Mouse (Mus musculus): ENCODE measurements at regions not wholly inside any gene's neighbourhood (a gene's known extent, or its start where the extent isn't known, plus 50 kb on each side); places are given as distances from the start of the nearest gene placed in this dataset.
"Not testable (repeated sequence)": the region's sequence is repeated elsewhere in the genome, so short reads cannot be mapped to it uniquely, and the experiment has no call there.

DNA sequence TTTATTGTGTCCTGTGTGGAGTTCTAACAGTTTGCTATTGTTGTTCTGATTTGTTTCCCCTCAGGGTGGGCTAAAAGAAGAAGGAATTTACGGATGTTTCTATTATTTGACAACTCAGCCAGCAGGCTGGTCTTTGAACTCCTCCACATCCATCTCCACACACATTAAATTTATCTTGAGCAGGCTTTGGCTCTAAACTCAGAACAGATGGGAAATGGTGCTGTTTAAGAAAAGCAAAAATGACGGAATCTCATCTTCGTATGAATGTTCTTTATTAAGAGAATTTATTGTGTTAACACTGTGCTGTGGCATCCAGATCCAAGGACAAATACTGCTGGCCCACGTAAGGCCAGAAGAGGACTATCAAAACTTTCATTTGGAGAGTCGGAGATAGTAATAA lies 140.4 kb upstream of the Pou1f1 start:
- no peak overlapping the region for H3K4me2 ChIP-seq (ENCODE audit: low read depth, severe bottlenecking)
- ATAC-seq (ENCODE audit: insufficient number of reproducible peaks, low FRiP score, low TSS enrichment, low read depth) (no peak), DNase-seq (ENCODE audit: low spot score) (no peak)
- no peaks in the 10 kb centered on the region for H3K9me3 ChIP-seq (ENCODE audit: control insufficient read depth, low read length)
- WGBS, result 26% methylated on average over 5 of the region's 5 CpGs
- no peak overlapping the region for H3K9ac ChIP-seq (ENCODE audit: low read length)
- H3K4me3 ChIP-seq (ENCODE audit: low read depth, low read length), result no peak overlapping the region
- H3K36me3 ChIP-seq (ENCODE audit: control insufficient read depth, insufficient read depth, low read length), result no peaks in the 10 kb centered on the region
- no peak overlapping the region for H3K27ac ChIP-seq (replicated peaks; ENCODE audit: low read depth, low read length)
- no peaks in the 10 kb centered on the region for H3K4me1 ChIP-seq (ENCODE audit: control insufficient read depth, insufficient read depth, low read length)
- no peaks in the 10 kb centered on the region for H3K27me3 ChIP-seq (ENCODE audit: control insufficient read depth, insufficient read depth, low read length)

- 86% methylated on average over 5 of the region's 5 CpGs for WGBS
- Histone ChIP-seq H3K27ac (replicated peaks; ENCODE audit: low read depth, low read length) (no peak overlapping the region), H3K9ac (ENCODE audit: low read length) (no peak overlapping the region), H3K9me3 (ENCODE audit: control insufficient read depth, low read length) (no peaks in the 10 kb centered on the region), H3K36me3 (ENCODE audit: control insufficient read depth, insufficient read depth, low read length) (no peaks in the 10 kb centered on the region), H3K27me3 (ENCODE audit: control insufficient read depth, insufficient read depth, low read length) (no peaks in the 10 kb centered on the region), H3K4me1 (ENCODE audit: control insufficient read depth, insufficient read depth, low read length) (no peaks in the 10 kb centered on the region), H3K4me3 (ENCODE audit: low read depth, low read length) (no peak overlapping the region), H3K4me2 (ENCODE audit: low read depth, severe bottlenecking) (no peak overlapping the region)
- no peak for ATAC-seq (ENCODE audit: insufficient number of reproducible peaks, low FRiP score, low TSS enrichment, low read depth)
- no peak for DNase-seq (ENCODE audit: low spot score)
Observed at GRCm38 (mm10) chr16:65403926-65404648, 116.2 kb upstream of the Pou1f1 start.

GRCm38 (mm10) chr16:65404816-65405215 lies 115.5 kb upstream of the Pou1f1 start:
- DNase-seq (ENCODE audit: low spot score) (no peak), ATAC-seq (ENCODE audit: insufficient number of reproducible peaks, low FRiP score, low TSS enrichment, low read depth) (no peak)
- Histone ChIP-seq H3K36me3 (ENCODE audit: control insufficient read depth, insufficient read depth, low read length) (no peaks in the 10 kb centered on the region), H3K9me3 (ENCODE audit: control insufficient read depth, low read length) (no peaks in the 10 kb centered on the region), H3K9ac (ENCODE audit: low read length) (no peak overlapping the region), H3K4me3 (ENCODE audit: low read depth, low read length) (no peak overlapping the region), H3K4me2 (ENCODE audit: low read depth, severe bottlenecking) (no peak overlapping the region), H3K4me1 (ENCODE audit: control insufficient read depth, insufficient read depth, low read length) (no peaks in the 10 kb centered on the region), H3K27me3 (ENCODE audit: control insufficient read depth, insufficient read depth, low read length) (no peaks in the 10 kb centered on the region), H3K27ac (replicated peaks; ENCODE audit: low read depth, low read length) (no peak overlapping the region)
- WGBS, result 88% methylated on average over 5 of the region's 5 CpGs

GRCm38 (mm10) chr16:65405824-65406556 lies 114.3 kb upstream of the Pou1f1 start:
- Histone ChIP-seq H3K4me2 (ENCODE audit: low read depth, severe bottlenecking) (no peak overlapping the region), H3K4me1 (ENCODE audit: control insufficient read depth, insufficient read depth, low read length) (no peaks in the 10 kb centered on the region), H3K4me3 (ENCODE audit: low read depth, low read length) (no peak overlapping the region), H3K36me3 (ENCODE audit: control insufficient read depth, insufficient read depth, low read length) (no peaks in the 10 kb centered on the region), H3K27ac (replicated peaks; ENCODE audit: low read depth, low read length) (no peak overlapping the region), H3K9me3 (ENCODE audit: control insufficient read depth, low read length) (no peaks in the 10 kb centered on the region), H3K27me3 (ENCODE audit: control insufficient read depth, insufficient read depth, low read length) (no peaks in the 10 kb centered on the region), H3K9ac (ENCODE audit: low read length) (no peak overlapping the region)
- DNase-seq (ENCODE audit: low spot score), result no peak
- ATAC-seq (ENCODE audit: insufficient number of reproducible peaks, low FRiP score, low TSS enrichment, low read depth), result no peak
- 94% methylated on average over 3 of the region's 3 CpGs for WGBS

- not testable (repeated sequence) for H3K9me3 ChIP-seq (ENCODE audit: control insufficient read depth, low read length); H3K4me1 ChIP-seq (ENCODE audit: control insufficient read depth, insufficient read depth, low read length)
- 44% methylated on average over 7 of the region's 9 CpGs for WGBS
Observed at GRCm38 (mm10) chr16:65432046-65432445, 88.3 kb upstream of the Pou1f1 start.

DNA sequence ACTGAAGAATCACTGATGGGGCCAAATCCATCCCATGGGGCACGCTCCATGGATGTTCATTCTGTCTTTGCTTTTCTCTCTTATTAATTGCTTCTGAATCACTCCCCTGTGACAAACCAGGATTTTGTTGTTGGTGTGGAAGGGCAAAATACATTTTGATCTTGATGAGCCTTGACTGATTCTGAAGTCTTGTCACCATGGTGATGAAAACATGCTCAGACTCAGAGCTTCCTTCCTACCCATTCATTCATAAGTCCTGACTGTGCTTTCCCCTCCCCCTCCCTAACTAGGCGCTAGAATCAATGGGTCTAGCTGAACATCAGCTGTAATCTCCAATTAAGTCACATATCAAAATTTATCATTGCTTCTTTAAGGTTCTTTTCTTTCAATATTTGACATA lies 84.2 kb upstream of the Pou1f1 start:
- 72% methylated on average over 2 of the region's 2 CpGs for WGBS

More at GRCm38 (mm10) chr16:65432046-65432445, 88.3 kb upstream of the Pou1f1 start:
- not testable (repeated sequence) for H3K27ac ChIP-seq (replicated peaks; ENCODE audit: low read depth, low read length); H3K4me3 ChIP-seq (ENCODE audit: low read depth, low read length); H3K36me3 ChIP-seq (ENCODE audit: control insufficient read depth, insufficient read depth, low read length); DNase-seq (ENCODE audit: low spot score); ATAC-seq (ENCODE audit: insufficient number of reproducible peaks, low FRiP score, low TSS enrichment, low read depth); H3K9ac ChIP-seq (ENCODE audit: low read length); H3K4me2 ChIP-seq (ENCODE audit: low read depth, severe bottlenecking); H3K27me3 ChIP-seq (ENCODE audit: control insufficient read depth, insufficient read depth, low read length)

DNA sequence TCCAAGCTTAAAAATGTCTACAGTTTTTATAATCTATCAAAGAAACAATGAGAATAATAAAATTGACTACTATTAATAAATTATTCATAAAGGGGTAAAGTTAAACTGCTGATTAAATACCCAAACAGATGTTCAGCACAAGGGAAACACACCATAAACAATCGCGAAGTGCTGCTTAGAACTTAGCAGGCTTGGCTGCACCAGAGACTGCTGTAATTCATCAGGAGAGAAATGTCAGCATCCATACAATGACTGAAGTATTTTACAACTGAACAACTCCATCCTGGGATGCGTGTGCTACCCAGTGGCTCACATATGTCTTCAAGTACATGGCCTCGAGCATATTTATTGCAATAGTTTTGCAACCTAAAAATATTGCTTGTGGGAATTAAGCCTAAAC lies 78.4 kb upstream of the Pou1f1 start:
- Histone ChIP-seq H3K27me3 (ENCODE audit: control insufficient read depth, insufficient read depth, low read length) (no peaks in the 10 kb centered on the region), H3K27ac (replicated peaks; ENCODE audit: low read depth, low read length) (no peak overlapping the region), H3K9ac (ENCODE audit: low read length) (no peak overlapping the region), H3K4me1 (ENCODE audit: control insufficient read depth, insufficient read depth, low read length) (no peaks in the 10 kb centered on the region), H3K9me3 (ENCODE audit: control insufficient read depth, low read length) (no peaks in the 10 kb centered on the region), H3K36me3 (ENCODE audit: control insufficient read depth, insufficient read depth, low read length) (no peaks in the 10 kb centered on the region), H3K4me3 (ENCODE audit: low read depth, low read length) (no peak overlapping the region), H3K4me2 (ENCODE audit: low read depth, severe bottlenecking) (no peak overlapping the region)
- whole genome bisulfite sequencing, result 63% methylated on average over 4 of the region's 4 CpGs
- DNase-seq (ENCODE audit: low spot score) (no peak), ATAC-seq (ENCODE audit: insufficient number of reproducible peaks, low FRiP score, low TSS enrichment, low read depth) (no peak)

More for the DNA sequence above, 84.2 kb upstream of the Pou1f1 start:
- no peak overlapping the region for H3K4me3 ChIP-seq (ENCODE audit: low read depth, low read length)
- DNase-seq (ENCODE audit: low spot score) (no peak), ATAC-seq (ENCODE audit: insufficient number of reproducible peaks, low FRiP score, low TSS enrichment, low read depth) (no peak)
- H3K36me3 ChIP-seq (ENCODE audit: control insufficient read depth, insufficient read depth, low read length), result no peaks in the 10 kb centered on the region
- no peaks in the 10 kb centered on the region for H3K27me3 ChIP-seq (ENCODE audit: control insufficient read depth, insufficient read depth, low read length)
- no peak overlapping the region for H3K9ac ChIP-seq (ENCODE audit: low read length)
- H3K9me3 ChIP-seq (ENCODE audit: control insufficient read depth, low read length), result no peaks in the 10 kb centered on the region
- H3K4me2 ChIP-seq (ENCODE audit: low read depth, severe bottlenecking), result no peak overlapping the region
- no peak overlapping the region for H3K27ac ChIP-seq (replicated peaks; ENCODE audit: low read depth, low read length)
- no peaks in the 10 kb centered on the region for H3K4me1 ChIP-seq (ENCODE audit: control insufficient read depth, insufficient read depth, low read length)

DNA sequence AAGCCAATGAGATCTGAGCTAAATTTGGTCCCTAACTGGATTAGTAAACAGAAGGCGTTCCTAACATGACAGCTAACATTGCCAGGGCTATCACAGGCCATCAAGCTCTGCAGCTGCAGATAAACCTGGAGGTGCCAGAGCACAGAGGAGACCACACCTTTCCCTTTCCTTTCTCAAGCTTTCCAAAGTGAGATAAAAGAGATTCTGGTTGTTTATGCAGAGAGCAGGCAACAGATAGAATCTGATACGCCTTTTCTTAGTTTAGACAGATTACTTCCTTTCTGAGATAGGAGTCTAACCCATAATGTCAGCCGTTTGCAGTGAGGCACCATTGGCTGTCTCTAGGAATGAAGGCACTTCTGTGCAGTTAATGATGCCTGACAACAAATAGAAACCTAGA lies 71.5 kb upstream of the Pou1f1 start:
- no peaks in the 10 kb centered on the region for H3K36me3 ChIP-seq (ENCODE audit: control insufficient read depth, insufficient read depth, low read length)
- no peak overlapping the region for H3K9ac ChIP-seq (ENCODE audit: low read length)
- no peak overlapping the region for H3K4me3 ChIP-seq (ENCODE audit: low read depth, low read length)
- no peaks in the 10 kb centered on the region for H3K4me1 ChIP-seq (ENCODE audit: control insufficient read depth, insufficient read depth, low read length)
- DNase-seq (ENCODE audit: low spot score), result no peak
- no peaks in the 10 kb centered on the region for H3K27me3 ChIP-seq (ENCODE audit: control insufficient read depth, insufficient read depth, low read length)
- no peaks in the 10 kb centered on the region for H3K9me3 ChIP-seq (ENCODE audit: control insufficient read depth, low read length)
- no peak overlapping the region for H3K4me2 ChIP-seq (ENCODE audit: low read depth, severe bottlenecking)
- H3K27ac ChIP-seq (replicated peaks; ENCODE audit: low read depth, low read length), result no peak overlapping the region
- no peak for ATAC-seq (ENCODE audit: insufficient number of reproducible peaks, low FRiP score, low TSS enrichment, low read depth)
- WGBS, result 57% methylated on average over 3 of the region's 3 CpGs

Measured in limb, embryonic 11.5 days (tissue).